Mouse (Mus musculus): Measurements from ENCODE around the gene Gpr63. TPM values are rescaled to one million over a fixed set of nuclear protein-coding genes. Genes with fewer than 3 reads are reported as not detected.

Gpr63 gene
- polyA plus RNA-seq, 1 experiment, result 7.0 TPM

Other genes starting within 250 kb of the Gpr63 start
- gene Klhl32, start 115.3 kb upstream of the Gpr63 start, polyA plus RNA-seq (2012; rRNA removed), result 1.0 and 1.2 TPM in 2 replicates
- 2.1 and 2.8 TPM in 2 replicates for gene Ndufaf4, start 68.3 kb upstream of the Gpr63 start, polyA plus RNA-seq (2012; rRNA removed)

All from gonadal fat pad, adult 2 months (tissue).